Mouse (Mus musculus): ENCODE measurements around the gene Cryl1.

DNA sequence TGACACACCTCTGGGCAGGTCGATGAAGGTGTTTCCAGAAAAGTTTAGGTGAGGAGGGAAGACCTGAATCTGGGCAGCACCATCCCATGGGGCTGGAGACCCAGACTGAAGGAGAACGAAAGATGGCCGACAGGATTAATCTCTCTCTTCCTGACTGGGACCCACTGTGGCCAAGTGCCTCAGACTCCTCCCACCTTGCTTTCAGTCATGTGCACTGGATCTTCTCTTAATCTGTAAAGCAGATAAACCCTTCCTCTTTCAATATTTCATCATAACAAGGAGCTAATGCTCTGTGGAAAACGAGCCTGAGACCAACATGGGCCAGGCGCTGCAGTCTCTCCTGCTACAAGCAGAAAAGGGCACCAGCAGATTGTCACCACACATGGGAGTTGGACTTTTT is 31.6 kb downstream of the Cryl1 start:
- TF ChIP-seq CTCF (IDR thresholded peaks at IDR 0.05; ENCODE audit: low read depth, low read length): no peak
- TF ChIP-seq GATA1 (IDR thresholded peaks at IDR 0.05; ENCODE audit: borderline replicate concordance, low read length): no peak
- no peak for TF ChIP-seq TAL1 (conservative IDR thresholded peaks at IDR 0.05; ENCODE audit: low read depth, low read length)
- no peak for TF ChIP-seq POLR2AphosphoS5 (IDR thresholded peaks at IDR 0.05; ENCODE audit: insufficient replicate concordance, low read depth, low read length)

Measured in G1E (cell line).